Mouse (Mus musculus): ENCODE measurements around the gene Entr1. TPM values are rescaled to one million over a fixed set of nuclear protein-coding genes. Genes with fewer than 3 reads are reported as not detected.

Entr1 gene
- polyA plus RNA-seq, 1 experiment from 2014 or later, result 88.2 TPM

GRCm38 (mm10) chr2:26356678-26357077 lies 32.4 kb downstream of the Entr1 start:
- H3K9me3 ChIP-seq, result no peaks in the 10 kb centered on the region
- H3K4me1 ChIP-seq (replicated peaks), result peaks cover 7% of the 10 kb centered on the region
- H3K36me3 ChIP-seq, result no peaks in the 10 kb centered on the region
- H3K9ac ChIP-seq, result no peak overlapping the region
- H3K27ac ChIP-seq, result no peak overlapping the region
- no peak overlapping the region for H3K4me2 ChIP-seq (replicated peaks)
- no peak for ATAC-seq
- WGBS, result 75% methylated on average over 7 of the region's 7 CpGs
- H3K27me3 ChIP-seq (replicated peaks), result no peaks in the 10 kb centered on the region
- no peak overlapping the region for H3K4me3 ChIP-seq (replicated peaks)

- Histone ChIP-seq H3K4me1 (replicated peaks) (peaks cover 7% of the 10 kb centered on the region), H3K4me2 (replicated peaks) (no peak overlapping the region), H3K27me3 (replicated peaks) (no peaks in the 10 kb centered on the region), H3K36me3 (no peaks in the 10 kb centered on the region), H3K27ac (no peak overlapping the region), H3K9ac (no peak overlapping the region), H3K9me3 (no peaks in the 10 kb centered on the region), H3K4me3 (replicated peaks) (no peak overlapping the region)
- no peak for ATAC-seq
- WGBS, result 87% methylated on average over 4 of the region's 4 CpGs
Observed at GRCm38 (mm10) chr2:26356231-26356630, 32.9 kb downstream of the Entr1 start.

GRCm38 (mm10) chr2:26354401-26354800 lies 34.7 kb downstream of the Entr1 start:
- H3K4me2 ChIP-seq (replicated peaks), result no peak overlapping the region
- H3K27ac ChIP-seq, result no peak overlapping the region
- 91% methylated on average over 4 of the region's 4 CpGs for WGBS
- no peak overlapping the region for H3K9ac ChIP-seq
- H3K27me3 ChIP-seq (replicated peaks), result no peaks in the 10 kb centered on the region
- H3K4me1 ChIP-seq (replicated peaks), result peaks cover 14% of the 10 kb centered on the region
- H3K9me3 ChIP-seq, result no peaks in the 10 kb centered on the region
- no peak overlapping the region for H3K4me3 ChIP-seq (replicated peaks)
- no peaks in the 10 kb centered on the region for H3K36me3 ChIP-seq
- no peak for ATAC-seq

- Histone ChIP-seq H3K36me3 (no peaks in the 10 kb centered on the region), H3K4me3 (replicated peaks) (0 out of 2 replicates have a peak overlapping the region, but pooled peaks have one; percentile 72), H3K9ac (peak overlapping the region; percentile 85; the same call in 1 of the 2 replicates), H3K4me1 (replicated peaks) (peaks cover 19% of the 10 kb centered on the region), H3K4me2 (replicated peaks) (peak overlapping the region; percentile 98), H3K9me3 (no peaks in the 10 kb centered on the region), H3K27ac (no peak overlapping the region), H3K27me3 (replicated peaks) (no peaks in the 10 kb centered on the region)
- no peak for ATAC-seq
- 90% methylated on average over 11 of the region's 11 CpGs for WGBS
Observed at GRCm38 (mm10) chr2:26353066-26353980, 35.8 kb downstream of the Entr1 start.

GRCm38 (mm10) chr2:26352291-26352910 lies 36.7 kb downstream of the Entr1 start:
- no peak overlapping the region; the same call in 1 of the 2 replicates for H3K27ac ChIP-seq
- no peaks in the 10 kb centered on the region for H3K27me3 ChIP-seq (replicated peaks)
- no peaks in the 10 kb centered on the region for H3K36me3 ChIP-seq
- peak; percentile 65 for ATAC-seq
- no peaks in the 10 kb centered on the region for H3K9me3 ChIP-seq
- WGBS, result 2% methylated on average over 36 of the region's 36 CpGs
- peaks cover 21% of the 10 kb centered on the region for H3K4me1 ChIP-seq (replicated peaks)
- peak overlapping the region; percentile 98 for H3K4me2 ChIP-seq (replicated peaks)
- peak overlapping the region; percentile 72 for H3K4me3 ChIP-seq (replicated peaks)
- H3K9ac ChIP-seq, result peak overlapping the region; percentile 85

- peak within 1 kb of the TSS; percentile 89 for H3K27ac ChIP-seq
- peak; percentile 90 for ATAC-seq
- H3K9me3 ChIP-seq, result no peaks in the 10 kb centered on the region
- no peaks in the 10 kb centered on the region for H3K27me3 ChIP-seq (replicated peaks)
- peak within 1 kb of the TSS; percentile 98 for H3K4me2 ChIP-seq (replicated peaks)
- 3% methylated on average over 62 of the region's 62 CpGs for WGBS
- H3K36me3 ChIP-seq, result peaks cover 4% of the 10 kb centered on the region; the same call in 1 of the 2 replicates
- peak within 1 kb of the TSS; percentile 72 for H3K4me3 ChIP-seq (replicated peaks)
- H3K9ac ChIP-seq, result peak within 1 kb of the TSS; percentile 89
- peaks cover 21% of the 10 kb centered on the region for H3K4me1 ChIP-seq (replicated peaks)
Observed at GRCm38 (mm10) chr2:26351358-26352290, 37.5 kb downstream of the Entr1 start, which contains the start of gene Dnlz. Gene Dnlz, minus strand, starts transcription at chr2:26352110.

GRCm38 (mm10) chr2:26348241-26348640 lies 40.9 kb downstream of the Entr1 start:
- Histone ChIP-seq H3K9ac (no peak overlapping the region), H3K4me1 (replicated peaks) (peaks cover 22% of the 10 kb centered on the region), H3K27me3 (replicated peaks) (no peaks in the 10 kb centered on the region), H3K27ac (peak overlapping the region; percentile 37), H3K4me2 (replicated peaks) (no peak overlapping the region), H3K9me3 (no peaks in the 10 kb centered on the region), H3K4me3 (replicated peaks) (no peak overlapping the region), H3K36me3 (peaks cover 11% of the 10 kb centered on the region)
- no peak for ATAC-seq
- 42% methylated on average over 6 of the region's 6 CpGs for WGBS

- H3K4me3 ChIP-seq (replicated peaks), result no peak overlapping the region
- H3K36me3 ChIP-seq, result peaks cover 22% of the 10 kb centered on the region
- peaks cover 23% of the 10 kb centered on the region for H3K4me1 ChIP-seq (replicated peaks)
- H3K9ac ChIP-seq, result no peak overlapping the region
- no peaks in the 10 kb centered on the region for H3K9me3 ChIP-seq
- ATAC-seq, result peak; percentile 19; the same call in 1 of the 2 replicates
- H3K27me3 ChIP-seq (replicated peaks), result no peaks in the 10 kb centered on the region
- 51% methylated on average over 11 of the region's 11 CpGs for WGBS
- H3K27ac ChIP-seq, result peak overlapping the region; percentile 74
- peak overlapping the region; percentile 31 for H3K4me2 ChIP-seq (replicated peaks)
Observed at GRCm38 (mm10) chr2:26342609-26343490, 46.3 kb downstream of the Entr1 start.

GRCm38 (mm10) chr2:26342044-26342443 lies 47.1 kb downstream of the Entr1 start:
- Histone ChIP-seq H3K4me2 (replicated peaks) (peak overlapping the region; percentile 31; the same call in 1 of the 2 replicates), H3K9ac (no peak overlapping the region)

GRCm38 (mm10) chr2:26341510-26341981 lies 47.6 kb downstream of the Entr1 start:
- Histone ChIP-seq H3K27me3 (replicated peaks) (no peaks in the 10 kb centered on the region), H3K4me3 (replicated peaks) (no peak overlapping the region), H3K4me2 (replicated peaks) (0 out of 2 replicates have a peak overlapping the region, but pooled peaks have one; percentile 1), H3K27ac (peak overlapping the region; percentile 74), H3K9me3 (no peaks in the 10 kb centered on the region), H3K36me3 (peaks cover 18% of the 10 kb centered on the region), H3K9ac (no peak overlapping the region), H3K4me1 (replicated peaks) (peaks cover 23% of the 10 kb centered on the region)
- peak; percentile 3; the same call in 1 of the 2 replicates for ATAC-seq
- WGBS, result 72% methylated on average over 2 of the region's 2 CpGs

More at GRCm38 (mm10) chr2:26342044-26342443, 47.1 kb downstream of the Entr1 start:
- H3K4me3 ChIP-seq (replicated peaks), result no peak overlapping the region
- H3K9me3 ChIP-seq, result no peaks in the 10 kb centered on the region
- peaks cover 23% of the 10 kb centered on the region for H3K4me1 ChIP-seq (replicated peaks)
- peaks cover 22% of the 10 kb centered on the region for H3K36me3 ChIP-seq
- ATAC-seq, result peak; percentile 78
- peak overlapping the region; percentile 74 for H3K27ac ChIP-seq
- H3K27me3 ChIP-seq (replicated peaks), result no peaks in the 10 kb centered on the region
- 33% methylated on average over 10 of the region's 10 CpGs for WGBS

GRCm38 (mm10) chr2:26339204-26339551 lies 49.9 kb downstream of the Entr1 start:
- Histone ChIP-seq H3K9ac (no peak overlapping the region), H3K36me3 (peaks cover 12% of the 10 kb centered on the region; the same call in 1 of the 2 replicates), H3K27ac (no peak overlapping the region), H3K27me3 (replicated peaks) (no peaks in the 10 kb centered on the region), H3K4me1 (replicated peaks) (peaks cover 23% of the 10 kb centered on the region), H3K9me3 (no peaks in the 10 kb centered on the region), H3K4me2 (replicated peaks) (no peak overlapping the region), H3K4me3 (replicated peaks) (no peak overlapping the region)
- WGBS, result 90% methylated on average over 5 of the region's 5 CpGs
- ATAC-seq, result no peak
